Mouse (Mus musculus): ENCODE results near the gene P2ry14.

DNA sequence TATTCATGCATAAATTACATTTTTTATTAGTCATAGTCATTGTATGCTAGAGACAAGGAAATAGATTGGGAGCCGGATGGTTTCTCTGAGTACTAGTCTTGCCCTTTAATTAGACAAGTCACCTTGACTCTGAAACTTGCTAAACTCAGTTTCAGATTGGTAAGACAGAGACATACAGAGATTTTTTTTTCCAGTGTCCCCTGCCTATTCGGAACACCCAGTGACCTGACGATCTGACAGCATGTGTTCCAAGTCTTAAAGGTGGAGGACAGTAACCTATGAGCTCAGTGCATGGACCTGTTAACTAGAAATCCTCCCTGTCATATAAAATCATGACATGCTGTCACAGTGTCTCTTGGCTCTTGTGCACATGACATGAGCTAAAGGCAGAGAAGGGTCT lies 23.9 kb downstream of the P2ry14 start:
- TF ChIP-seq POLR2A (IDR thresholded peaks at IDR 0.05; ENCODE audit: insufficient read length, low read depth) (no peak), POLR2AphosphoS2 (IDR thresholded peaks at IDR 0.05; ENCODE audit: insufficient read length, low read depth) (no peak), MYOD1 (IDR thresholded peaks at IDR 0.05; ENCODE audit: control insufficient read depth in 1 of 3, insufficient read length in 2 of 3, low read depth in 2 of 3) (no peak)
